Mouse (Mus musculus): ENCODE measurements around the gene Mgat5. TPM values are rescaled to one million over a fixed set of nuclear protein-coding genes. Genes with fewer than 3 reads are reported as not detected.
A peak's percentile ranks its signal among the peaks of the same experiment; 100 is the strongest.

The Mgat5 gene
- polyA plus RNA-seq, 1 experiment from 2014 or later = 16.0 TPM

- 38% methylated on average over 9 of the region's 9 CpGs for WGBS
Observed at GRCm38 (mm10) chr1:127496737-127497543, 292.1 kb downstream of the Mgat5 start.

GRCm38 (mm10) chr1:127498746-127499145 is 293.9 kb downstream of the Mgat5 start:
- no peak for ATAC-seq
- no peak overlapping the region for H3K4me2 ChIP-seq (ENCODE audit: low read length)
- no peak overlapping the region for H3K27ac ChIP-seq (ENCODE audit: low read length)
- 69% methylated on average over 9 of the region's 9 CpGs for WGBS
- H3K4me1 ChIP-seq (ENCODE audit: control insufficient read depth, insufficient read depth, low read length) = peaks cover 5% of the 10 kb centered on the region; the same call in 1 of the 2 replicates
- H3K4me3 ChIP-seq (ENCODE audit: low read depth, low read length) = no peak overlapping the region
- H3K9ac ChIP-seq (ENCODE audit: low read depth, low read length) = no peak overlapping the region
- H3K36me3 ChIP-seq (ENCODE audit: control insufficient read depth, insufficient read depth, low read length) = no peaks in the 10 kb centered on the region
- H3K27me3 ChIP-seq (ENCODE audit: control insufficient read depth, insufficient read depth, low read depth, low read length) = no peaks in the 10 kb centered on the region
- no peaks in the 10 kb centered on the region for H3K9me3 ChIP-seq (replicated peaks; ENCODE audit: control insufficient read depth, low read length, poor library complexity, severe bottlenecking)

More at GRCm38 (mm10) chr1:127496737-127497543, 292.1 kb downstream of the Mgat5 start:
- no peaks in the 10 kb centered on the region for H3K36me3 ChIP-seq (ENCODE audit: control insufficient read depth, insufficient read depth, low read length)
- no peak overlapping the region for H3K4me3 ChIP-seq (ENCODE audit: low read depth, low read length)
- peak; percentile 56 for ATAC-seq
- H3K27ac ChIP-seq (ENCODE audit: low read length) = no peak overlapping the region
- H3K4me1 ChIP-seq (ENCODE audit: control insufficient read depth, insufficient read depth, low read length) = peaks cover 5% of the 10 kb centered on the region; the same call in 1 of the 2 replicates
- H3K9ac ChIP-seq (ENCODE audit: low read depth, low read length) = no peak overlapping the region
- 0 out of 2 replicates have a peak overlapping the region, but pooled peaks have one; percentile 28 for H3K4me2 ChIP-seq (ENCODE audit: low read length)
- no peaks in the 10 kb centered on the region for H3K9me3 ChIP-seq (replicated peaks; ENCODE audit: control insufficient read depth, low read length, poor library complexity, severe bottlenecking)
- no peaks in the 10 kb centered on the region for H3K27me3 ChIP-seq (ENCODE audit: control insufficient read depth, insufficient read depth, low read depth, low read length)

- no peak overlapping the region for H3K9ac ChIP-seq (ENCODE audit: low read depth, low read length)
- WGBS = 9% methylated on average over 8 of the region's 8 CpGs
- peak; percentile 72; the same call in 1 of the 2 replicates for ATAC-seq
- no peak overlapping the region for H3K4me3 ChIP-seq (ENCODE audit: low read depth, low read length)
- H3K4me2 ChIP-seq (ENCODE audit: low read length) = peak overlapping the region; percentile 10; the same call in 1 of the 2 replicates
- no peaks in the 10 kb centered on the region for H3K36me3 ChIP-seq (ENCODE audit: control insufficient read depth, insufficient read depth, low read length)
- H3K27me3 ChIP-seq (ENCODE audit: control insufficient read depth, insufficient read depth, low read depth, low read length) = no peaks in the 10 kb centered on the region
- peak overlapping the region; percentile 66; the same call in 1 of the 2 replicates for H3K27ac ChIP-seq (ENCODE audit: low read length)
- no peaks in the 10 kb centered on the region for H3K9me3 ChIP-seq (replicated peaks; ENCODE audit: control insufficient read depth, low read length, poor library complexity, severe bottlenecking)
- H3K4me1 ChIP-seq (ENCODE audit: control insufficient read depth, insufficient read depth, low read length) = peaks cover 5% of the 10 kb centered on the region; the same call in 1 of the 2 replicates
Observed at GRCm38 (mm10) chr1:127500219-127500618, 295.4 kb downstream of the Mgat5 start.

GRCm38 (mm10) chr1:127500701-127501100 is 295.9 kb downstream of the Mgat5 start:
- WGBS = 55% methylated on average over 17 of the region's 17 CpGs

GRCm38 (mm10) chr1:127507042-127507650 is 302.3 kb downstream of the Mgat5 start:
- Histone ChIP-seq H3K4me1 (ENCODE audit: control insufficient read depth, insufficient read depth, low read length) (peaks cover 21% of the 10 kb centered on the region), H3K9ac (ENCODE audit: low read depth, low read length) (no peak overlapping the region), H3K9me3 (replicated peaks; ENCODE audit: control insufficient read depth, low read length, poor library complexity, severe bottlenecking) (no peaks in the 10 kb centered on the region), H3K4me2 (ENCODE audit: low read length) (no peak overlapping the region), H3K4me3 (ENCODE audit: low read depth, low read length) (no peak overlapping the region), H3K36me3 (ENCODE audit: control insufficient read depth, insufficient read depth, low read length) (no peaks in the 10 kb centered on the region), H3K27ac (ENCODE audit: low read length) (peak overlapping the region; percentile 65), H3K27me3 (ENCODE audit: control insufficient read depth, insufficient read depth, low read depth, low read length) (no peaks in the 10 kb centered on the region)
- 52% methylated on average over 10 of the region's 10 CpGs for WGBS
- ATAC-seq = no peak

More at GRCm38 (mm10) chr1:127500701-127501100, 295.9 kb downstream of the Mgat5 start:
- Histone ChIP-seq H3K9me3 (replicated peaks; ENCODE audit: control insufficient read depth, low read length, poor library complexity, severe bottlenecking) (no peaks in the 10 kb centered on the region), H3K4me2 (ENCODE audit: low read length) (peak overlapping the region; percentile 10; the same call in 1 of the 2 replicates), H3K27ac (ENCODE audit: low read length) (peak overlapping the region; percentile 66), H3K36me3 (ENCODE audit: control insufficient read depth, insufficient read depth, low read length) (no peaks in the 10 kb centered on the region), H3K4me1 (ENCODE audit: control insufficient read depth, insufficient read depth, low read length) (peaks cover 5% of the 10 kb centered on the region; the same call in 1 of the 2 replicates), H3K27me3 (ENCODE audit: control insufficient read depth, insufficient read depth, low read depth, low read length) (no peaks in the 10 kb centered on the region), H3K4me3 (ENCODE audit: low read depth, low read length) (no peak overlapping the region), H3K9ac (ENCODE audit: low read depth, low read length) (no peak overlapping the region)
- ATAC-seq = peak; percentile 52

GRCm38 (mm10) chr1:127508067-127508739 is 303.4 kb downstream of the Mgat5 start:
- Histone ChIP-seq H3K27ac (ENCODE audit: low read length) (peak overlapping the region; percentile 81), H3K4me1 (ENCODE audit: control insufficient read depth, insufficient read depth, low read length) (peaks cover 21% of the 10 kb centered on the region), H3K27me3 (ENCODE audit: control insufficient read depth, insufficient read depth, low read depth, low read length) (no peaks in the 10 kb centered on the region), H3K9ac (ENCODE audit: low read depth, low read length) (peak overlapping the region; percentile 30; the same call in 1 of the 2 replicates), H3K4me2 (ENCODE audit: low read length) (0 out of 2 replicates have a peak overlapping the region, but pooled peaks have one; percentile 27), H3K36me3 (ENCODE audit: control insufficient read depth, insufficient read depth, low read length) (no peaks in the 10 kb centered on the region), H3K9me3 (replicated peaks; ENCODE audit: control insufficient read depth, low read length, poor library complexity, severe bottlenecking) (no peaks in the 10 kb centered on the region), H3K4me3 (ENCODE audit: low read depth, low read length) (no peak overlapping the region)
- WGBS = 41% methylated on average over 16 of the region's 16 CpGs
- ATAC-seq = peak; percentile 81

- Histone ChIP-seq H3K4me2 (ENCODE audit: low read length) (no peak overlapping the region), H3K4me3 (ENCODE audit: low read depth, low read length) (no peak overlapping the region), H3K27ac (ENCODE audit: low read length) (peak overlapping the region; percentile 81), H3K9ac (ENCODE audit: low read depth, low read length) (no peak overlapping the region), H3K9me3 (replicated peaks; ENCODE audit: control insufficient read depth, low read length, poor library complexity, severe bottlenecking) (no peaks in the 10 kb centered on the region), H3K36me3 (ENCODE audit: control insufficient read depth, insufficient read depth, low read length) (no peaks in the 10 kb centered on the region), H3K4me1 (ENCODE audit: control insufficient read depth, insufficient read depth, low read length) (peaks cover 21% of the 10 kb centered on the region), H3K27me3 (ENCODE audit: control insufficient read depth, insufficient read depth, low read depth, low read length) (no peaks in the 10 kb centered on the region)
- WGBS = 76% methylated on average over 8 of the region's 8 CpGs
- 0 out of 2 replicates have a peak, but pooled peaks have one; percentile 23 for ATAC-seq
Observed at GRCm38 (mm10) chr1:127508921-127509320, 304.1 kb downstream of the Mgat5 start.

- 80% methylated on average over 6 of the region's 6 CpGs for WGBS
- Histone ChIP-seq H3K4me3 (ENCODE audit: low read depth, low read length) (no peak overlapping the region), H3K9me3 (replicated peaks; ENCODE audit: control insufficient read depth, low read length, poor library complexity, severe bottlenecking) (no peaks in the 10 kb centered on the region), H3K4me2 (ENCODE audit: low read length) (no peak overlapping the region), H3K4me1 (ENCODE audit: control insufficient read depth, insufficient read depth, low read length) (peaks cover 21% of the 10 kb centered on the region), H3K27ac (ENCODE audit: low read length) (no peak overlapping the region), H3K36me3 (ENCODE audit: control insufficient read depth, insufficient read depth, low read length) (0 out of 2 replicates have a peak, but pooled peaks cover 4% of the 10 kb centered on the region), H3K9ac (ENCODE audit: low read depth, low read length) (no peak overlapping the region), H3K27me3 (ENCODE audit: control insufficient read depth, insufficient read depth, low read depth, low read length) (no peaks in the 10 kb centered on the region)
- ATAC-seq = no peak
Observed at GRCm38 (mm10) chr1:127511362-127511761, 306.5 kb downstream of the Mgat5 start.
